Mouse (Mus musculus): Measurements from ENCODE around the gene Kif24. TPM values are rescaled to one million over a fixed set of nuclear protein-coding genes. Genes with fewer than 3 reads are reported as not detected.

Gene Kif24
- total RNA-seq (2018; cell fraction: chromatin; rRNA removed), result 10 to 100 TPM in 16 of 26 experiments, 1 to 10 TPM in 10; 1.3 to 32.3 (median 13.8) TPM
- 1 to 10 TPM in 24 of 26 experiments, under 1 TPM in 2; 0.72 to 4.0 (median 2.1) TPM for total RNA-seq (2018; cell fraction: cytosol; rRNA removed)
- 10 to 100 TPM in 4 of 26 experiments, 1 to 10 TPM in 21, under 1 TPM in 1; 0.75 to 24.9 (median 7.6) TPM for total RNA-seq (2018; cell fraction: nucleus; rRNA removed)
- 1.0 to 3.9 TPM (median 1.4 TPM) in 3 replicates for polyA plus RNA-seq (2018)

DNA sequence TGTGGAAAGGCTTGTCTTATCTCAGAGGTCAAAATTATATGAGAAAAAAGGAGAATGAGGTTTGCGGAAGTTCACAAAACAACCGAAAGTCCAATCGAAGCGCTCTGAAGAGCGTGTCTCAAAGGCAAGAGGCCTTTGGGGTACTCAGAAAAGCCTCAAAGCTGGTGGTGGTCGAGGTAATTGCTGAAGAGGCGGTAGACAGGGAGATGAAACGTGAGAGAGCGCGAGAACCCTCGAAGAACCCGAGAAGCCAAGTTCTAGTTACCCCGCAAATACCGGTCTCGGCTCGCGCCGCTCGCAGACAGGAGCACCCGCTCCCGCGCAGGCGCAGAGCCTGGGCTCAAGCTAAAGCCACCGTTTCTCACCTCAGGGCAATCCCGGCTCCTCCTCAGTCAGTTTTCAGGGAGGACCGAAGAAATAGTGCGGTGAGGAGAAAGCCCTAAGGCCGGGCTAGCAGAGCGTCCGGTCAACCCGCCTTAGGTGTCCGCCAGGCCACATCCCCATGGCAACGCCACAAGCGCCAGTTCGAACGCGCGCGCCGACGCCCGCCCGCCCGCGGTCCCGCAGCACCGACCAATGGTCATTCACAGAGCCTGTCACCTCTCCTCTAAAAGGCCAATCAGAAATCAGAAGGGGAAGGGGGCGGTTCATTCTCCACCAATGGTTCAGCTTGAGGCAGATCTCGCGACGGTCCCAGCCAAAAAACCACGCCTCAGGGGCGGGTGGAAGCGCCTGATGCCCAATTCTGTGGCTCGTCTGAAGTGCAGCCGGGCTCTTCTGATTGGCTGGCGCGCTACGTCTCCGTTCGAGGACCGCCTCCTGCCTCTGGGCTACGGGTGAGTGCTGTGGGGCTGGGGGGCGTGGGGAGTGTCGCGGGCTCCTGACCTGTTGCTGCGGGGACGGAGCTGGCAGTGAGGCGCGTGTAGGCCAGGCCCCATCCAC is at the start of gene Kif24, which contains the start of gene Nudt2:
Gene Kif24 (minus strand): TSS at position 543 of the 942 bp plus-strand sequence.
Gene Nudt2 (plus strand): TSS at position 807 of the 942 bp plus-strand sequence.
- H3K27ac ChIP-seq, result peak within 1 kb of the TSS; percentile 69
- peaks cover 36% of the 10 kb centered on the region for H3K79me2 ChIP-seq (ENCODE audit: inconsistent target)
- H3K36me3 ChIP-seq (ENCODE audit: inconsistent target), result no peaks in the 10 kb centered on the region
- H3K4me3 ChIP-seq (ENCODE audit: inconsistent target), result peak within 1 kb of the TSS; percentile 76
- WGBS (ENCODE audit: missing documents), result 1% methylated on average over 69 of the region's 70 CpGs

DNA sequence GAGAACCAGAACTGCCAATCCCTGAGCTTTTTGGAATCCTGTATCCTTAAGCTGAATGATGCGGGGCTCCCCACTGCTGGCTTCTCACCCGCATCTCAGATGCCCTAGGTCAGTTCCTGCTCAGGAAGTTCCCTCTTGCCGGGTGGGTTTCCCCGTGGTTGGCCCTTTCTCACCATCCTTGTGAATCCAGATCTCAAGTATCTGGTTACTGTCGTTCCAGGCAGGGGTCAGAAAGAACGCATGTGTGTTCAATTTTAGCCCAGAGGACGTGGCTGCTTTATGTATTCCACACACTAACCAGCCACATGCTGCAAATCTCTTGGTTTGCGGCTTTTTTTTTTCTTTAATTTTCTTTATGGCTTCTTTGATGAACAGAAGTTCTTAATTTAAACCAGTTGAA is 49.0 kb upstream of the Kif24 start:
- WGBS (ENCODE audit: missing documents), result 26% methylated on average over 8 of the region's 8 CpGs
- H3K79me2 ChIP-seq (ENCODE audit: inconsistent target), result no peaks in the 10 kb centered on the region
- no peak overlapping the region for H3K4me3 ChIP-seq (ENCODE audit: inconsistent target)
- no peak overlapping the region for H3K27ac ChIP-seq
- peaks cover under 1% of the 10 kb centered on the region; the same call in 1 of the 2 replicates for H3K36me3 ChIP-seq (ENCODE audit: inconsistent target)

DNA sequence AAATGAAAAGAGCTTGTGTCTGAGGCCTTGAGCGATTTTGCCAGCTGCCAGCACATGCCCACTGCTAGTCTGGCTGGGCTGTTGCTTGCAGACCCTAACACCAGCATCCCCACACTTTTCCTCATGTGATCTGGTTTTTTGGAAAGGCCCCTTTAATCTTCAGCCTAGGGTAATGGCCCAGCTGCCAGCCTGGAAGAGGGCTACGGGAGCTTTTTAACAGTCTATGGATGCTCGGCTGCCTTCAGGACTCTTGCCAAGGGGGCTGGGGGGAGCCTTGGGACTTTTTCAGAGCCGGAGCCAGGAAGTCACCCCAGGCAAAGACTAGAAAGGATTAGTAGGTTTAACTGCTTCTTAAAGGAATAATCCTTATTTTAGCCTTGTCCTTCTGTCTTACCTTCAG is 48.6 kb upstream of the Kif24 start:
- WGBS (ENCODE audit: missing documents), result 67% methylated on average over 4 of the region's 4 CpGs
- H3K36me3 ChIP-seq (ENCODE audit: inconsistent target), result no peaks in the 10 kb centered on the region
- no peak overlapping the region for H3K27ac ChIP-seq
- H3K79me2 ChIP-seq (ENCODE audit: inconsistent target), result no peaks in the 10 kb centered on the region
- no peak overlapping the region for H3K4me3 ChIP-seq (ENCODE audit: inconsistent target)

DNA sequence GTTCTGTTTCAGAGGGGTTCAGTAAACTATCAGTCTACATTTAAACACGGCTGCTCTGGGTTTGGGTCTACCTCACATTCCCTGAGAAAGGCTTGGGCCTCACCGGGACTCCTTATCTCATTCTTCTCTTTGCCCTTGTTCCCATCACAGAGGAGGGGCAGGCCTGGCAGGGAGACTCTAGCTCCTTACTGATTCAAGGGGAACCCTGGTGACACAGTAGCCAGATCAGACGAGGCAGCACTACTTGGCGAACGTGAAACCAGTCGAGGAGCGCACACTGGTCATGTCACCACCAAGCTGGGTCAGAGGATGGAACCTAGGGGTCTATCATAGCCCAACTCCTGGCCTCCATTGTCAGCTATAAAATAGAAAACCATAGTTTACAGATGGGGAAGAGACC is 43.3 kb upstream of the Kif24 start:
- Histone ChIP-seq H3K79me2 (ENCODE audit: inconsistent target) (no peaks in the 10 kb centered on the region), H3K27ac (no peak overlapping the region), H3K4me3 (ENCODE audit: inconsistent target) (no peak overlapping the region), H3K36me3 (ENCODE audit: inconsistent target) (no peaks in the 10 kb centered on the region)
- WGBS (ENCODE audit: missing documents), result 62% methylated on average over 7 of the region's 7 CpGs

DNA sequence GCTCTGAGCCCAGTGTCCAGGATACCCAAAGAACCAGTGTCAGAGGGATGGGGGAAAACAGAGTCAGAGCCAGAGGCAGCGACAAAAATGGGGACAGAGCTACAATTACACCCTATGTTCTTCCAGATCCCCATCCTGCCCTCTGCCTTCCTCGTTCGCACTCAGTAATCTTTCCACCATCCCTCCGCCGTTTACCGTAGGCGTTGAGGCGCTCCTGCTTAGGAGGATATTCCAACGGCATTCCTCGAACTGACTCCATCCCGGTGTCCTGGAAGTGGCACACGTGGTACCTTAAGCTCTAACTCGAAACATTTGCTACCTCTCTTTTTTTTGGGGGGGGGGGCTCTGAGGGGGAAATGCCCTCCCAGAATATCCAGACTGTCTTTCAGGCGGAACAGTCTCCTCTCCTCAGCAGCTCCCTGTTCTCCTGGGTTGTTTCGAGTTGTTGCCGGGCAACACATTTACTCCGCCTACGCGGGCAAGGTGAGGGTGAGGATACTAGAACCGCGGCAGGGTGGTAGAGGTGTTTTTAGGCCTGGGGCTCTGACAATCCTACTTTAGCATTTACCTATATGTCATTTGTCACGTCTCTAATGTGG is 42.7 kb upstream of the Kif24 start:
- Histone ChIP-seq H3K36me3 (ENCODE audit: inconsistent target) (no peaks in the 10 kb centered on the region), H3K27ac (no peak overlapping the region), H3K79me2 (ENCODE audit: inconsistent target) (no peaks in the 10 kb centered on the region), H3K4me3 (ENCODE audit: inconsistent target) (peak overlapping the region; percentile 14; the same call in 1 of the 2 replicates)
- 20% methylated on average over 22 of the region's 22 CpGs for WGBS (ENCODE audit: missing documents)

DNA sequence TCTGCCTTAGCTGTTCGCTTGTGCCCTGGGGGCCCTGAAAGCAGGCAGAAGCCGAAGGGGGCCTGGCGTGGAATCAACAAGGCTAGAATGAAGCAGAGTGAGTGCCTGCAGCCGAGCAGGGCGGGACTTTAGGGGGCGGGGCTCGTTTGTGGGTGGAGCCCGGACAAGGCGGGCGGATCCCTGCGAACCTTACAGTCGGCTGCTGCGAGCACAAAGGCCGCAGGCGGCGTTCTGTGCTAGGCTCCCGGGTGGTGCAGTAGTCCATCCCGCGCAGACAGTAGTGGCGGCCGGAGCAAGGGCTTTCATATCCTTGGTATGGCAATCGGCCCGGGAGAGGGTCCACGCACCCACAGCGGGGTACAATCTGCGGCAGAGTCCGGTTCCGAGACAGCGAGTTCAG is 42.2 kb upstream of the Kif24 start:
- Histone ChIP-seq H3K79me2 (ENCODE audit: inconsistent target) (no peaks in the 10 kb centered on the region), H3K27ac (no peak overlapping the region), H3K36me3 (ENCODE audit: inconsistent target) (no peaks in the 10 kb centered on the region), H3K4me3 (ENCODE audit: inconsistent target) (peak overlapping the region; percentile 14; the same call in 1 of the 2 replicates)
- 3% methylated on average over 18 of the region's 29 CpGs for whole genome bisulfite sequencing (ENCODE audit: missing documents)

DNA sequence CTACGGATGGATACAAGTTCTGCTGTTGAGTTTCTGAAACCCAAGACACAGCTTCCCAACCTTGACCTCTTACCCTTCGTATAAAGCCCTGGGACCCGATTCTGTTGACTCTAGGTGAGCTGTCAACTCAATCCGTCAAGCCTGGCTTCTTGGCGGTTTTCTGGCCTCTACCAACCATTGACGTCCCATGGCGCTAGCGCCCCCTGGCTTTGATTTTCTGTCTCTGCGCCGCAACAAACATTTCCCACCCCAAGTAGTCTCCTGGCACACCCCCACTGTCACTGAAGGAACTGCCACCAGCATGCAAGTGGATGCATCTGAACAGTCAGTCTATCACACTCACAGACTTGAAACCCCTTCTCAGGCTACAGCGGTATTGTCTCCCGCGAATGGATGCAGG is 41.5 kb upstream of the Kif24 start:
- Histone ChIP-seq H3K79me2 (ENCODE audit: inconsistent target) (no peaks in the 10 kb centered on the region), H3K4me3 (ENCODE audit: inconsistent target) (no peak overlapping the region), H3K36me3 (ENCODE audit: inconsistent target) (no peaks in the 10 kb centered on the region), H3K27ac (no peak overlapping the region)
- 20% methylated on average over 13 of the region's 13 CpGs for WGBS (ENCODE audit: missing documents)

DNA sequence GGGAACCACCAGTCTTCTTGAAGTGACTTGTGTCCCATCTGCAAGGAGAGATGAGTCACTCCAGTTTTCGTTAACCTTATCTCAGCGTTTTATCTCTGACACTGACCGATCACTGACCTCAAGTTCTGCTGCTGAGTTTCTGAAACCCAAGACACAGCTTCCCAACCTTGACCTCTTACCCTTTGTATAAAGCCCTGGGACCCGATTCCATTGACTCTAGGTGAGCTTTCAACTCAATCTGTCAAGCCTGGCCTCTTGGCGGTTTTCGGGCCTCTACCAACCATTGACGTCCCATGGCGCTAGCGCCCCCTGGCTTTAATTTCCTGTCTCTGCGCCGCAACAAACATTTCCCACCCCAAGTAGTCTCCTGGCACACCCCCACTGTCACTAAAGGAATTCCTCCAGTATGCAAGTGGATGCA is 40.5 kb upstream of the Kif24 start:
- Histone ChIP-seq H3K36me3 (ENCODE audit: inconsistent target) (no peaks in the 10 kb centered on the region), H3K79me2 (ENCODE audit: inconsistent target) (no peaks in the 10 kb centered on the region), H3K4me3 (ENCODE audit: inconsistent target) (no peak overlapping the region), H3K27ac (no peak overlapping the region)
- 74% methylated on average over 11 of the region's 11 CpGs for WGBS (ENCODE audit: missing documents)

DNA sequence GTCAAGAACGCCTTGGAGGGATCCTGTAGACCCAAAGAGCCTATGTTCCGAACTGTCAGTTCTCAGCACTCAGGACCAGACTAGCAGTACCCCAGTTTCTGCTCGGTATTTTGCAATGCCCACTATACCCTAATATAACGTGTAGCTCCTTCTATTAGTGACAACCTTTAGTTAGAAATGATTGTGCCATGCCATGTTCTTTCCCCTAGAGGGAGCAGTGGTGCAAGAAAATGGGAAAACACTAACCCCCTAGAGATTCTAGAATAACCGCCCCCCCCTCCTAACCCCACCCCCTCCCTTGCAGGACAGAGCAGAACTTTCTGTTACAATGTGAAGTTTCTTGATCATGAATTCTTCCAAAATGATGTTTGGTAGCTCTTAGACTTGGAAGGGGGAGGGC is 39.6 kb upstream of the Kif24 start:
- 81% methylated on average over 5 of the region's 5 CpGs for WGBS (ENCODE audit: missing documents)
- H3K27ac ChIP-seq, result no peak overlapping the region
- no peaks in the 10 kb centered on the region for H3K36me3 ChIP-seq (ENCODE audit: inconsistent target)
- no peak overlapping the region for H3K4me3 ChIP-seq (ENCODE audit: inconsistent target)
- no peaks in the 10 kb centered on the region for H3K79me2 ChIP-seq (ENCODE audit: inconsistent target)

DNA sequence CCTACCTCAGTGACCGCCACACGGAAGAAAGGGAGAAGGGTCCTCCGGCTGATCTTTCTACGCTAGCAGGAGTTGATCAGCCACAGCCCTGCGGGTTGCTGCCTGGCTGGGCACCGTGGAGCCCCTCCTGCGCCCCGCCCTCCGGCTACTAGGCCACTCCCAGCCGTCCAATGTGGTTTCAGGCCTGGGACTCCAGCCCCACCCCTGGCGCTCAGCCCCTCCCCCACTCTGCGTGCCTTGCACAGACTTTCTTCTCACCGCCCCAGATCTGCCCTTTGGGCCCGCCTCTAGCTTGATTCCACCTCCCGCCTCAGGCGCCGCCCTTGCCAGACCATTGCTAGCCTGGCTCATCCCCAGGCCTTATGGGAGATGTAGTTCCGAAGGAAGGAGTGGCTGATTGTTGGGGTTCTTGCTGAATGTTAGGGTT is 38.3 kb upstream of the Kif24 start, which contains the start of gene AI464131:
Gene AI464131 (minus strand): TSS at position 91 of the 427 bp plus-strand sequence.
- no peak within 1 kb of the TSS for H3K27ac ChIP-seq
- WGBS (ENCODE audit: missing documents), result 5% methylated on average over 15 of the region's 18 CpGs
- no peak within 1 kb of the TSS for H3K4me3 ChIP-seq (ENCODE audit: inconsistent target)
- no peaks in the 10 kb centered on the region for H3K36me3 ChIP-seq (ENCODE audit: inconsistent target)
- H3K79me2 ChIP-seq (ENCODE audit: inconsistent target), result no peaks in the 10 kb centered on the region

DNA sequence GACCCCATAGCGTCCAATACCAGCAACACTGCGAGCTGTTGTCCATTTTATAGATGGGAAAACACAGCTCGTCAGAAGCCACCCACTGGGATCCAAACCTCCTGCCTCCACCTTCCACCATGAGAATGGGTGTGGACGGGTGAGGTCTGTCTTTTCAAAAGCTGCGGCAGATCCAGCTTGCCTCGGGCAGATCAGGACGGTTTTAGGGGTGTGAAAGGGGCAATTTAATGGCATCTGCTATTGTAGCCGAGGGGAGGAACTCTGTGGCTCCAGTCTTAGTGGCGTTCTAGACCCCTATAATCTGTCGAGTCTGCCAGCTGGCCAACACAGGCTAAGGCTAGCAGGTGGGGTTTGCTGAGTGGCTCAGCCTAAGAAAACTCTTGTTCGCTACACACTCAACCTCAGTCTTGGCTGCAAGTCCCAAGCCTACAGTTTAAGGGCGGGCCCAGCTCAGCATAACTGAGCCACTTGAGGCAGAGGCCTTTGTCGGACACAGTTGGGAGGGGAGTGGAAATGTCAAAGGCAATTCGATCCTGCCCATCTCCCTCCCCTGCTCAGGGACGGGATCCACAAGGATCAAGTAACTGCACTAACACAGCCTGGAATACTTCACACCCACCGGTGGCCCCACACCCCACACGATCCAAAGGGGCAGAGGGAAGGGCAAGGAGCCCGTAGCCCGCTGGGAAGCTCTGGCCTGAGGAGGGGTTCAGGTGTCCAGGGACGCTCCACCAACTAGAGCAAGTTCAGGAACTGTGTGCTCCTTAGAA is 37.7 kb upstream of the Kif24 start:
- Histone ChIP-seq H3K36me3 (ENCODE audit: inconsistent target) (no peaks in the 10 kb centered on the region), H3K4me3 (ENCODE audit: inconsistent target) (no peak overlapping the region), H3K27ac (no peak overlapping the region), H3K79me2 (ENCODE audit: inconsistent target) (no peaks in the 10 kb centered on the region)
- 31% methylated on average over 18 of the region's 20 CpGs for WGBS (ENCODE audit: missing documents)

DNA sequence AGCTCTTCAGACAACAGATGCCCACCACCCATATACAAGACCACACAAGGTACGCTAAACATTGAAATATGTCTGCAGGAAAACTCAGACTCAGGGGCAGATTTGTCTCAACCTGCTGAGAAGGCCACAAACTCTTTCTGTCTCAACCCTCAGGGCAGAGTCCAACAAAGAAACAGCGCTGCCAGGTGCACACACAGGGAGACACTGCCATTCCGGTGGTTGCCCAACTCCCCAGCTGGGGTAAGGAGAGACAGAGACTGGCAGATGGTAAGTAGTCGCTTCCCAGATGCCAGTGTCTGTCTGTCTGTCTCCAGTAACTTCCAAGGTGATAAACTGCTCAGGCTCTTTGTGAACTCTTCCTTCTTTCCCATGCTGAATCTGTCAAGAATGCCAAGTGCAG is 36.1 kb upstream of the Kif24 start:
- Histone ChIP-seq H3K4me3 (ENCODE audit: inconsistent target) (no peak overlapping the region), H3K27ac (no peak overlapping the region), H3K36me3 (ENCODE audit: inconsistent target) (no peaks in the 10 kb centered on the region), H3K79me2 (ENCODE audit: inconsistent target) (no peaks in the 10 kb centered on the region)
- WGBS (ENCODE audit: missing documents), result 91% methylated on average over 4 of the region's 4 CpGs

DNA sequence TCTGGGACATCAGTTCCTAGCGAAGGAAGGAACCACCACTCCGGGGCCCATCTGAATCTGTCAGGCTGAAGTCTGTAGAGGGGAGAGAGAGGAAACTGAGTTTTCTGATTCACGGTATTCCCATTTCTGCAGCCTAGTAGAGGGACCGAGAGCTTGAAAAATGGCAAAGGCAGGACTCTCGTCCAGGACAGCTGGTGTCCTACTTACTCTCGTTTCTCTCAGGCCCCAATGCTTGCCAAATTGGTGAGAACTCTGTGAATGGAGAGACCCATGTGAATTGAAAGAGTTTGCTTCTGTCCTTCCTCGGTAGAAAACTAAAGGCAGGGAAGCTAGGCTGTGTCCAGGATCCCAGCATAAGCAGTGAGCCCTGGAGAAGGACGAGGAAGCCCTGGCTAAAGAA is 34.9 kb upstream of the Kif24 start:
- no peak overlapping the region for H3K27ac ChIP-seq
- H3K36me3 ChIP-seq (ENCODE audit: inconsistent target), result no peaks in the 10 kb centered on the region
- WGBS (ENCODE audit: missing documents), result 77% methylated on average over 8 of the region's 8 CpGs

DNA sequence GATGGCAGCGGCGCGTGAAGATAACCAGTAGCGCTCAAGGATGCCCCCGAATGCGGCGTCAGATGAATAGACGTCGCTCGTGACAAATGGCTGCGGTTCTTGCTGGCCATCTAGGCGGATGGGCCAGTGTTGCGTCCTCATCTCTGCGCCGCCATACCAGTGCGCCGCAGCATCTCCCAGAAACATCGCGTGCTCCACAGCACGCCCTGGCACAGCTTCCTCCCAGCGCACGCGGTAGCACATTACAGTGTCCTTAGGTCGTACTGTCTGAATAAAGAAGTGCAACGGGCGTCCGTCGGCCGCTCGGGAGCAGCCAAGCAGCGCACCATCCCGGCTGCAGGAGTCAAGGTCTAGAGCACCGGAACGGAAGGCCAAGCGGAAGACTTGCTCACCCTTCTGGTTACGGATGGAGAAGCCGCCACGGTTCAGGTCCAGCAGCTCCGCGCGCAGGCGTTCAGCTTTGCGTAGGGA is 34.3 kb upstream of the Kif24 start:
- Histone ChIP-seq H3K4me3 (ENCODE audit: inconsistent target) (no peak overlapping the region), H3K79me2 (ENCODE audit: inconsistent target) (no peaks in the 10 kb centered on the region), H3K27ac (no peak overlapping the region), H3K36me3 (ENCODE audit: inconsistent target) (no peaks in the 10 kb centered on the region)
- 3% methylated on average over 40 of the region's 43 CpGs for WGBS (ENCODE audit: missing documents)

More for the DNA sequence above, 34.9 kb upstream of the Kif24 start:
- Histone ChIP-seq H3K79me2 (ENCODE audit: inconsistent target) (no peaks in the 10 kb centered on the region), H3K4me3 (ENCODE audit: inconsistent target) (no peak overlapping the region)
